Mouse (Mus musculus) cerebral cortex, adult 2 months (tissue): ENCODE results near the gene Erlin1.

Experiments
- WGBS: fragments of 180-500 bp; shearing (Covaris S2); methylation state at CpG from one replicate; pipeline ENCODE4 v1.1.7; 2018; 5-methylcytosine and 5-hydroxymethylcytosine counted together

Gene Erlin1

GRCm38 (mm10) chr19:44050388-44050787 lies 19.2 kb downstream of the Erlin1 start:
- 81% methylated on average over 4 of the region's 4 CpGs for WGBS

- 67% methylated on average over 3 of the region's 3 CpGs for WGBS
These were observed 20.3 kb downstream of the Erlin1 start for GRCm38 (mm10) chr19:44049282-44049681.

- WGBS = 81% methylated on average over 3 of the region's 3 CpGs
These were observed 23.7 kb downstream of the Erlin1 start for GRCm38 (mm10) chr19:44045847-44046246.

- WGBS = 76% methylated on average over 5 of the region's 5 CpGs
These were observed 27.5 kb downstream of the Erlin1 start for GRCm38 (mm10) chr19:44042121-44042520.

- 83% methylated on average over 5 of the region's 5 CpGs for WGBS
These were observed 36.2 kb downstream of the Erlin1 start for GRCm38 (mm10) chr19:44033396-44033795.

GRCm38 (mm10) chr19:44032046-44032744 lies 37.4 kb downstream of the Erlin1 start:
- WGBS = 94% methylated on average over 11 of the region's 11 CpGs

GRCm38 (mm10) chr19:44030024-44030423 lies 39.6 kb downstream of the Erlin1 start:
- 95% methylated on average over 5 of the region's 5 CpGs for WGBS

- 65% methylated on average over 8 of the region's 8 CpGs for WGBS
These were observed 40.6 kb downstream of the Erlin1 start, which contains the start of gene Cyp2c23 for GRCm38 (mm10) chr19:44028972-44029371. Gene Cyp2c23, minus strand, starts transcription at chr19:44029208.

- WGBS = 75% methylated on average over 8 of the region's 8 CpGs
These were observed 42.5 kb downstream of the Erlin1 start for GRCm38 (mm10) chr19:44026956-44027530.

GRCm38 (mm10) chr19:44024921-44025585 lies 44.5 kb downstream of the Erlin1 start:
- 64% methylated on average over 13 of the region's 13 CpGs for WGBS

GRCm38 (mm10) chr19:44023066-44023465 lies 46.5 kb downstream of the Erlin1 start:
- 65% methylated on average over 5 of the region's 5 CpGs for WGBS

- 89% methylated on average over 4 of the region's 4 CpGs for whole genome bisulfite sequencing
These were observed 48.1 kb downstream of the Erlin1 start for GRCm38 (mm10) chr19:44021502-44021901.

GRCm38 (mm10) chr19:44019739-44020138 lies 49.8 kb downstream of the Erlin1 start:
- 58% methylated on average over 7 of the region's 7 CpGs for WGBS

GRCm38 (mm10) chr19:44013862-44014261 lies 55.7 kb downstream of the Erlin1 start:
- 79% methylated on average over 6 of the region's 6 CpGs for WGBS

- WGBS = 38% methylated on average over 15 of the region's 15 CpGs
These were observed 60.8 kb downstream of the Erlin1 start for GRCm38 (mm10) chr19:44008784-44009183.

GRCm38 (mm10) chr19:44007186-44007585 lies 62.4 kb downstream of the Erlin1 start:
- WGBS = 28% methylated on average over 12 of the region's 12 CpGs

- 77% methylated on average over 4 of the region's 4 CpGs for WGBS
These were observed 64.6 kb downstream of the Erlin1 start for GRCm38 (mm10) chr19:44005025-44005424.

GRCm38 (mm10) chr19:44004261-44004660 lies 65.3 kb downstream of the Erlin1 start:
- WGBS = 97% methylated on average over 2 of the region's 2 CpGs

GRCm38 (mm10) chr19:44000720-44001119 lies 68.9 kb downstream of the Erlin1 start:
- 71% methylated on average over 5 of the region's 5 CpGs for WGBS

GRCm38 (mm10) chr19:44000061-44000460 lies 69.5 kb downstream of the Erlin1 start:
- 82% methylated on average over 1 of the region's 1 CpGs for WGBS

- WGBS = 89% methylated on average over 11 of the region's 11 CpGs
These were observed 70.6 kb downstream of the Erlin1 start for GRCm38 (mm10) chr19:43998802-43999527.

GRCm38 (mm10) chr19:43998101-43998500 lies 71.5 kb downstream of the Erlin1 start:
- WGBS = 51% methylated on average over 10 of the region's 10 CpGs
